Mouse (Mus musculus) testis, adult 2 months (tissue): Measurements from ENCODE around the gene Plpp3. TPM values are rescaled to one million over a fixed set of nuclear protein-coding genes. Genes with fewer than 3 reads are reported as not detected.

ENCODE experiments used
- H3K27ac ChIP-seq: fragments of 200-500 bp; 2 replicates; pipeline ENCODE4 v1.5.1; 2012; ENCODE audit warnings: low read depth, low read length; ENCODE audit not compliant: control insufficient read depth, insufficient read depth
- H3K27me3 ChIP-seq: fragments of 200-500 bp; 2 replicates; pipeline ENCODE4 v1.6.1; 2012; ENCODE audit warnings: mild to moderate bottlenecking, low read length, moderate library complexity; ENCODE audit not compliant: control insufficient read depth, insufficient read depth
- H3K36me3 ChIP-seq: fragments of 200-500 bp; 2 replicates; pipeline ENCODE4 v1.6.1; 2012; ENCODE audit warnings: mild to moderate bottlenecking, low read length; ENCODE audit not compliant: control insufficient read depth, insufficient read depth
- H3K4me1 ChIP-seq: fragments of 200-500 bp; 2 replicates; pipeline ENCODE4 v1.6.1; 2012; ENCODE audit warnings: low read length; ENCODE audit not compliant: control insufficient read depth, insufficient read depth
- H3K4me3 ChIP-seq: fragments of 200-500 bp; 2 replicates; pipeline ENCODE4 v1.5.1; 2012; ENCODE audit warnings: low read depth, mild to moderate bottlenecking, low read length, moderate library complexity, mixed read lengths; ENCODE audit not compliant: control insufficient read depth
- CTCF ChIP-seq: fragments of 200-500 bp; IDR thresholded peaks from 2 replicates; pipeline ENCODE4 v1.5.1; 2012; ENCODE audit warnings: low read depth, mild to moderate bottlenecking, inconsistent platforms, low read length, moderate library complexity; ENCODE audit not compliant: control insufficient read depth, insufficient read depth, insufficient replicate concordance
- POLR2A ChIP-seq: fragments of 200-500 bp; IDR thresholded peaks from 2 replicates; pipeline ENCODE4 v1.6.1; 2012; ENCODE audit warnings: low read depth, mild to moderate bottlenecking, inconsistent platforms, low read length, moderate library complexity; ENCODE audit not compliant: control insufficient read depth
- polyA plus RNA-seq: library from polyadenylated mRNA; depleted of rRNA; stranded (reverse); fragments of >200 nt; gene quantifications from 2 replicates; pipeline ENCODE4 v1.2.3, GENCODE M21; 2012

Plpp3 gene
- polyA plus RNA-seq, 1 experiment = 12.5 TPM

DNA sequence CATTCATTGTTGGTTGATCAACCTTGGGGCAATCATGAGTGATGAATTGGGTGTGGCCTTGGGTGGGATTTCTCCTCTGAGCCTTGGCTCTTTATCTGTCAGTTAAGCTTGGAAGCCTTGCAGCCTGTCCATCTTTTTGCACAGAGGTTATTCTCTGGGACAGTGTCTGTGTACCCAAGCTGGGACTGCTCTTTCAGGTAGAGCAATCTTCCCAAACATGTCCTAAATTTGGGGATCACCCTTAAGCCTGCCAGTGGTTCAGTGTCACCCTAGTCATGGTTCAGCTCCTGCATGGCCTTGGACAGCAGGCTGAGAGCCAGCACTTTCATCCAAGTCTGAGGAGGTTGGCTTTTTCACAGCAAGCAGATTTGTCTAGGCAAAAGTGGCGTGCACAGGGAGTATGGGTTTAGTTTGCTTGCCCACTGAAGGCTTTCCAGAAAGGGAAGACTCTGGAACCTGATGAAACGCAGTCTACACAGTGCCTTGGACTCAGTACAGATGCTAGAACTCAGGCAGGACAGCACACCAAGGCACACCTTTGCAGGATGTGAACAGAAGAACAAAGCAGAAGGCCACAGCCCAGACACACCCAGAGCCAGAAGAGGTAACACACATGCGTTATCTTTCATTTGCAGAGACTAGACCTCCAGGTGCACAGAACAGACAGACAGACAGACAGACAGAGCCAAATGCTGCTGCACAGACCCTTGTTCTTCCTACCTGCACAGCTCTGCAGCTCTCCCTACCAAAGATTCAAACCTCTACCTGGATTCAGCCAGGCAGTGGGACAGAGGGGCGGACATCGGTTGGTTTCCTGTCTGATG lies 66.2 kb downstream of the Plpp3 start:
- no peaks in the 10 kb centered on the region for H3K36me3 ChIP-seq
- TF ChIP-seq CTCF (no peak), POLR2A (no peak)
- no peaks in the 10 kb centered on the region for H3K27me3 ChIP-seq
- no peaks in the 10 kb centered on the region for H3K4me1 ChIP-seq
- H3K27ac ChIP-seq = no peak overlapping the region
- no peak overlapping the region for H3K4me3 ChIP-seq

DNA sequence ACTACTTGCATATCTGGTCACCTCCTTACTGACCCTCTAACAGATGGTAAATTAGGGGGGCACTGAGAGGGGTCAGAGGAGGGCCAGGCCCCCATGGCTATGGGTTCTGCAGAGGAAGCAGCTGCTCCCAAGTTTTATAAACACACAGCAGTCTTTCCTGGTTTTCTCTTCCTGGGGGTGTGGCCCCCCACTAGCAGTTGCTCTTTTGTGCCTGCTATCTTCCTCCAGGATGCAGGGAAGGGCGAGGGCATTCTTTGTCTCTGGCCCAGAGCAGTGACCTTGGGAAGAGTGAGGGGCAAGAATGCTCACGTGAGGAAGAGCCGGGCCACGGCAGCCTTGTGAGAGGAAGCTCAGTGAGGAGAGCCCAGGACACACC lies 66.8 kb downstream of the Plpp3 start:
- Histone ChIP-seq H3K27ac (no peak overlapping the region), H3K4me3 (no peak overlapping the region), H3K27me3 (no peaks in the 10 kb centered on the region), H3K4me1 (no peaks in the 10 kb centered on the region), H3K36me3 (no peaks in the 10 kb centered on the region)
- TF ChIP-seq POLR2A (no peak), CTCF (no peak)

DNA sequence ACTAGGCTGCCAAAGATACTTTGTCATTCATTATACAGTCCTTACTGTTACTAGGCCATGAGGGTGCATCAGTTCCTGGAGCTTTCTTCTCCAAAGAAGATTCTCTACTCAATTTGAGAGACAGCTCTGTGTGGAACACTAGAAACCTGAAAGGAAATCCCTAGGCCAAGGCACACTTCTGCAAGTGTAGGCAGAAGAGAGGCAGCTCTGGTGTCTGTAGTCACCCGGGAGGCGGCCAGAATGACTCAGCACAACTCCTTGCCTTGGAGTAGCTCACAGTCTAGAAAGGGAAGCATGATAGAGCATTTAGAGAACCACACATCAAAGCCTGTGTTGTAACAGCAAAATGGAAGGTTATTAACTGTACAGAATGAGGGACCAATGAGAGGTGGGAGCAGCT lies 68.4 kb downstream of the Plpp3 start:
- no peaks in the 10 kb centered on the region for H3K36me3 ChIP-seq
- no peak overlapping the region for H3K27ac ChIP-seq

DNA sequence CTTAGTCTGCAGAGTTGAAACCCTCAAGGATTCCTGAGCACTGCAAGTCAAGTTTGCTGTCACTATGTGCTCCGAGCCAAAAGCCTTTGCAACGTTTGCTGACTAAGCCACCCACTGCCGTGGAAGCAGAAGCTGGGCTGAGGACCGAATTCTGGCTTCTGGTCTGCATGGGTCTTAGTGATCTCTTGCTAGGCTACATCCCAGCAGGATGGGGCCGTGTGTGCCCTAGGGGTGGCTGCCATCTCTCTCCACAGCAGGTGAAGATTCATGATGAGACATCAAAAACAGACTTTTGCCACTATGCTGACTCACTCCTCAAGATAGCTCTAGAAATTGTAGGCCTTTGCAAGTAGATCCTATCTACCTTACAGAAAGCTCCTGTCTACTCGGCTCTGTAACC lies 69.2 kb downstream of the Plpp3 start:
- H3K36me3 ChIP-seq = no peaks in the 10 kb centered on the region
- no peaks in the 10 kb centered on the region for H3K27me3 ChIP-seq
- no peak for TF ChIP-seq POLR2A
- H3K4me1 ChIP-seq = no peaks in the 10 kb centered on the region
- H3K27ac ChIP-seq = no peak overlapping the region
- H3K4me3 ChIP-seq = no peak overlapping the region

More for the DNA sequence above, 68.4 kb downstream of the Plpp3 start:
- Histone ChIP-seq H3K4me3 (no peak overlapping the region), H3K27me3 (no peaks in the 10 kb centered on the region), H3K4me1 (no peaks in the 10 kb centered on the region)
- TF ChIP-seq CTCF = no peak
- TF ChIP-seq POLR2A = no peak

DNA sequence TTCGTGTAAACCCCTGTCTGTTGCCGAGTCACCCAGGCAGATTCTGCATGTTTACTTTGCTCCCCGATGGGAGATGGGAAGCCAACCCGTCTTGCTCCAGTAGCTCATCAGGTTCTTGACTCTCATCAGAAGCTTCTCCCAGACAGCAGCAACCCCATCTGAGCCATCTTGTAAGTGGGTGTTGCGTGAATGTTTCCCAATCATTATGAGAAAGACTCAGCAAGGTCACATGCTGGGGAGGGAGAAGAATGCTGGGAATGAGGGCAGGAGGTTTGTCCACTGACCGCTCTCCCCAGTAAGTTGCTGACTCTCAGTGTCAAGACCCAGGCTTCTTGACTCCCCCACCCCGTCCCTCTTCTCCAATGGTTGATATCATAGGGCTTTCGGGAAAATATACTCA lies 73.0 kb downstream of the Plpp3 start:
- Histone ChIP-seq H3K27ac (no peak overlapping the region), H3K4me3 (no peak overlapping the region), H3K36me3 (no peaks in the 10 kb centered on the region), H3K27me3 (no peaks in the 10 kb centered on the region), H3K4me1 (no peaks in the 10 kb centered on the region)
- TF ChIP-seq POLR2A (no peak), CTCF (no peak)

DNA sequence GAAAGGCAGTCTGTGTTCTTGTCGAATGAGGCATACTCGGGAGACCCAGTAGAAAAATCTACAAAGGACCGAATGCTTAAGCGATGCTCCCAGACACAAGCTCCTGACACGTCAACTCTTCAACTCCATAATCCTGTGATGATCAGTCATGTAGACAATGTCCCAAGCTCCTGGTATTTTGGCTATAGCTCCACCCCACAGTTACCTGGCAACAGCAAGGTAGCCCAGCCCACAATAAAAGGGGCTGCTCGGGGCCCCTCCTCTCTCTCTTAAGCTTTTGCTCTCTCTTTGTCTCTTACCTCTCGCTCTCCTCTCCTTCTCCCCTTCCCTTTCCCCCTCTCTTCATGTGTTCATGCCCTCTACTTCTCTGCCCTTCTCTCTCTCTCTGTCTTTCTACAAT lies 83.1 kb downstream of the Plpp3 start:
- no peak for TF ChIP-seq CTCF
- TF ChIP-seq POLR2A = no peak
- Histone ChIP-seq H3K36me3 (no peaks in the 10 kb centered on the region), H3K4me1 (peaks cover 7% of the 10 kb centered on the region), H3K4me3 (no peak overlapping the region), H3K27ac (no peak overlapping the region), H3K27me3 (no peaks in the 10 kb centered on the region)

DNA sequence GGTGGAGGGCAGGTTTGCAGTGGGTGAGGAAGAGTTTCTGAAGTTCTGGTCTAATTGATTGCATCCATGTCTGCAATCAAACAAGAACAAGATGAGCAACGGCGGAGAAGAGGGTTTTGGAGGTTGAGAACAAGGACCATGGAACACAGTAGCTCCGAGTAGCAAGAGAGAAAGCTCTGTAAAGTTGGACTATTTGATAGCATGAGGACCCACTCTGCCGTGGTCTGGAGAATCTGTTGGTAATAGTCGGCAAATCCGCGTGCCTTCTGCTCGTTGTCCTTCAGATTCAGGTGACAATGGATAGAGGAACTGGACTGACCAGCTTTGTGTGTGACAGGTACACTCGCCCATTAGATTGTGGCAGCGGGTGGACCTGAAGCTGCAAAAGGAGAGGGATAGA lies 87.8 kb downstream of the Plpp3 start:
- Histone ChIP-seq H3K4me1 (peaks cover 14% of the 10 kb centered on the region), H3K4me3 (no peak overlapping the region), H3K36me3 (no peaks in the 10 kb centered on the region), H3K27ac (no peak overlapping the region), H3K27me3 (no peaks in the 10 kb centered on the region)
- TF ChIP-seq POLR2A (no peak), CTCF (no peak)
